Mouse (Mus musculus) brown adipose tissue, adult 24 weeks (tissue): Measurements from ENCODE around the gene Prpf19. TPM values are rescaled to one million over a fixed set of nuclear protein-coding genes. Genes with fewer than 3 reads are reported as not detected.

Experiments
- H3K27ac ChIP-seq: fragments of 200-500 bp; replicated peaks from 2 replicates; pipeline ENCODE4 v1.5.1; 2012; ENCODE audit warnings: low read depth, mild to moderate bottlenecking, low read length
- H3K4me1 ChIP-seq: fragments of 200-500 bp; 2 replicates; pipeline ENCODE4 v1.6.1; 2012; ENCODE audit warnings: low read length, mixed read lengths; ENCODE audit not compliant: control insufficient read depth, insufficient read depth, insufficient read length
- H3K4me3 ChIP-seq: fragments of 200-500 bp; 2 replicates; pipeline ENCODE4 v1.5.1; 2012; ENCODE audit warnings: low read depth, mild to moderate bottlenecking, low read length, moderate library complexity; ENCODE audit not compliant: insufficient read depth
- polyA plus RNA-seq: library from polyadenylated mRNA; stranded (reverse); fragments of >200 nt; gene quantifications from 2 replicates; pipeline ENCODE4 v1.2.4, GENCODE M21; 2012; ENCODE audit not compliant: missing spikeins, insufficient read depth, insufficient read length

The Prpf19 gene
- polyA plus RNA-seq, result 64.9 and 65.6 TPM in 2 replicates

DNA sequence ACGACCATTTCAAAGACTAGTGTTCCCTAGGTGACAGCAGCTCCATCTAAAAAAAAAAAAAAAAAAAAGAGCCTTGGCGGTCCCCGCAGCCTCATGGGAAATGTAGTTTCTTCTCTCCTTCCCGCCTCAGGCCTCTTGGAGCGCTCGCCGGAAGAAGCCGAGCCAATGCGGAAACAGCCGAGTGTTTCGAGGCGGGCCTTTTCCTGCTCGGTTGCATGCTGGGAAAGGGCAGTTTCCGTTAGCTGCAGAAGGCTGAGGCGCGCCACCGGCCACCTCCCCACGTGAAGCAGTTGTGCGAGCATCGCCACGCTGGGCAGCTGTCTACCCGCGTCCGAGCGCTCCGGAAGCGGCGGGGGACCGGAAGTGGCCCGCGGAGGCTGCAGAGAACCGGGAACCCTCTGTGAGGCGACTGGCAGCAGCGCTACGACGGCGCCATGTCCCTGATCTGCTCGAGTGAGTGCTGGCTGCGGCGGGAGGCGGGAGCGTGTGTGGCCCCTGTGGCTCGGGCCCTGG lies at the start of gene Prpf19:
TSS of gene Prpf19 (plus strand) at position 216 of the 513 bp plus-strand sequence.
- H3K4me1 ChIP-seq, result no peaks in the 10 kb centered on the region
- peak within 1 kb of the TSS; percentile 98 for H3K4me3 ChIP-seq
- H3K27ac ChIP-seq, result peak within 1 kb of the TSS; percentile 30; the same call in 1 of the 2 replicates

- Histone ChIP-seq H3K4me1 (peaks cover 6% of the 10 kb centered on the region), H3K4me3 (no peak overlapping the region), H3K27ac (no peak overlapping the region)
Observed at GRCm38 (mm10) chr19:10845454-10845853, 49.6 kb upstream of the Prpf19 start.

DNA sequence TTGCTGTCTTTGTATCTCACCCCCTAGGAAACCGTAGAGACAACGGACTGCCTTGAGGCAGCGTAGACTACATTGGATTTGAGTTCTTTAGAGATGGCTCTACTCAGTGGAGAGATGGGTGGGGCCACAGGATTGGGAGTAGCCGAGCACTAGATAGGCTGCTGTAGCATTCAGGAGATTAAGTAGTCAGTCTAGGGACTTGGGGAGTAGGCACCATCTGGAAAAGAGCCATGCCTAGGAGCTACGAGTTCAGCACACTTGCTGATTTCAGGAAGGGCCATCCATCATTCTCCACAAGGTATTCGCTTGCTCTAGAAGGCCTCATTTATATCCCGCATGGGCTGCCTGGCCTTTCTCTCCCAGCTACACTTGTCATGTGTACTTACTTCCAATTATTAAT lies 48.9 kb upstream of the Prpf19 start:
- no peak overlapping the region for H3K27ac ChIP-seq
- no peak overlapping the region for H3K4me3 ChIP-seq
- peaks cover 6% of the 10 kb centered on the region for H3K4me1 ChIP-seq

- Histone ChIP-seq H3K27ac (no peak overlapping the region), H3K4me1 (peaks cover 4% of the 10 kb centered on the region; the same call in 1 of the 2 replicates), H3K4me3 (no peak overlapping the region)
Observed at GRCm38 (mm10) chr19:10847311-10848087, 47.5 kb upstream of the Prpf19 start.

GRCm38 (mm10) chr19:10855422-10855821 lies 39.6 kb upstream of the Prpf19 start:
- Histone ChIP-seq H3K27ac (no peak overlapping the region), H3K4me1 (no peaks in the 10 kb centered on the region), H3K4me3 (no peak overlapping the region)

DNA sequence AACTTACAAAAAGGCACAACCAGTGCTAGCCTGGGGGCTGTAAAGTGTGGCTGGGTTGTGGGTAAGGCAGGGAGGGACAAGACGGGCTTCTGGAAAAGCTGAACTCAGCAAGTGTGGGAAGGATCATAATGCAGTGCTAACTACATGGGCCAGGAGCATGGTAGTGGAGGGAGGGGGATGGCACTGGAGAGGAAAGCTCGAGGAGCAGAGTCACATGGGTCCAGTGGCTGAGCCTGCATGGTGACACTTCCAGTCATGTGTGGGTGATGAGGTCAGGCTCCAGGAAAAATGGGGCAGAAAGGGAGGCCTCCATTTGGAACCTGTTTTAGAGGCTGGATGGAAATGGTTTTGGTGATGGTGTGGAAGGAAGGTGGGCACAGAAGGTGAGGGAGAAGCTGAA lies 38.5 kb upstream of the Prpf19 start:
- H3K4me1 ChIP-seq, result no peaks in the 10 kb centered on the region
- no peak overlapping the region for H3K27ac ChIP-seq
- no peak overlapping the region for H3K4me3 ChIP-seq

GRCm38 (mm10) chr19:10860072-10860497 lies 34.9 kb upstream of the Prpf19 start:
- Histone ChIP-seq H3K27ac (no peak overlapping the region), H3K4me1 (no peaks in the 10 kb centered on the region), H3K4me3 (no peak overlapping the region)

DNA sequence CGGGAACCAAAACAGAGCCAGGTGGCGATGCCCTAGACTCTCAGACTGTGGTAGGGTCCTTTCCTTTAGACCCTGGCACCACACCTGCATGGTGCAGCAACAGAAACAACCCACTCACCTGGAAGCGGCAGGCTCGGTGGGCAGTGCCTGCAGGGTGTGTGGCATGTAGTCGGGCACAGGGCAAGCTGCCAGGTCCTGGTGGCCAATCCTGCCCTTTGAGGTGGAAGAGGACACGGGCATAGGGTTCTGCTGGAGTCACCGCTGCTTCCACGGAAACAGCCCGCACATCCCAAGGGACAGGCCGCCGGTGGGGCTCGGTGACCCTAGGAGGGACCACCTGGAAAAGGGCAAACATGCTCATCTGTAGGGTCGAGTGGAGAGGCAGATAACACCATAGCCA lies 28.7 kb upstream of the Prpf19 start:
- Histone ChIP-seq H3K4me3 (no peak overlapping the region), H3K4me1 (peaks cover 4% of the 10 kb centered on the region; the same call in 1 of the 2 replicates), H3K27ac (no peak overlapping the region)

GRCm38 (mm10) chr19:10867946-10868622 lies 26.9 kb upstream of the Prpf19 start:
- Histone ChIP-seq H3K27ac (no peak overlapping the region), H3K4me3 (peak overlapping the region; percentile 76), H3K4me1 (peaks cover 4% of the 10 kb centered on the region; the same call in 1 of the 2 replicates)

DNA sequence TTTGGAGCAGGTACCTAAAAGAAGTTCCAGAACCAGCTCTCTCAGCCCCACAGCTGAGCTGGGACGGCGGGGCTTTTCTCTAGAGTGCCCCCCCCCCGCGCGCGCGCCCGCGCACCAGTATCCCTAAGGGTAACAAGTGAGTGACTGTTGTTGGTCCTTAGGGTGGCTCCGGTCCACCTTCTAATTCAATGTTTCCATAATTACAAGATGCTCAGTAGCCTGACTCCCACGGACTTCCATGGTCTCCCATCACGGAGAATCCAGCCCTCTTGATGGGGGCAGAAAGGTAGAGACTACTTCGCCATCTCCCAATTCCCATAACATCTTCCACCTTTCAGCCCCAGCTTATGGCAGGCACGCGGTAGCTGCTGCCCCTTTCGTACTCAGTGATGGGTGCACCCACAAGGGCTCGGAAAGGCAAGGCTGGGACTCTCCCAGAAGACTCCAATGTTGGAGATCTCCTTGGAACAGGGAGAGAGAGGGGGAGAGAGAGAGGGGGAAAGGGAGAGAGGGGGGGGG lies 26.3 kb upstream of the Prpf19 start:
- H3K4me3 ChIP-seq, result peak overlapping the region; percentile 76
- H3K4me1 ChIP-seq, result peaks cover 4% of the 10 kb centered on the region; the same call in 1 of the 2 replicates
- no peak overlapping the region for H3K27ac ChIP-seq

DNA sequence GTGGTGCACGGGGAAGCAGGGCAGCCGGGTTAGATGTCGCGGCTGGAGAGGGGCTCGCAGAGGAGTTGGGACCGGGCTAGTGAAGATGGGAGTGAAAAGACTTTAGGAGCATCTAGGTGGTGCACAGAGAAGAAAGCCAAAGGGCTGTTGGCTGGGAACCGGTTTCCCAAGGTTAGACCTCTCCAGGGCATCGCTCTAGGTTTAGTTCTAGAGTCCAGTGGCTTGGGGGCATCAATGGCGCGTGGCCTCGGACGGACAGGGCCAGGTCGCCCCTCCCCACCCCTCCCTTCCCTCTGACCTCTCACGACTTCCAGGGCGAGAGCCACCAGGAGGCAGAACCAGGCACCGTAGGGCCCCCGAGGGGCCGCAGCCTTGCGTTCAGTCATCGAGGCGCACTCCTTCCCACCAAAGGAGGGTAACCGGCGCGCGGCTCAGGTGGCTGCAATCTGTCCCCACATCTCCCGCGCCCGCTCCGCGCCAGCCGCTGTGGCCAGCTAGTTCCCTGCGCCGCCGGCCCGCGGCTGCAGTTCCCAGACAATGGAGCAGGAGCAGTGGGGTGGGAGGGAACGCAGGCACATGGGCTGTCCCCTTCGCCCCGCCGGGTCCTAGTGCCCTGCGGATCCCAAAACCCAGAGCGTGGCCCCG lies 25.7 kb upstream of the Prpf19 start:
- peak overlapping the region; percentile 76 for H3K4me3 ChIP-seq
- peaks cover 4% of the 10 kb centered on the region; the same call in 1 of the 2 replicates for H3K4me1 ChIP-seq
- H3K27ac ChIP-seq, result no peak overlapping the region

DNA sequence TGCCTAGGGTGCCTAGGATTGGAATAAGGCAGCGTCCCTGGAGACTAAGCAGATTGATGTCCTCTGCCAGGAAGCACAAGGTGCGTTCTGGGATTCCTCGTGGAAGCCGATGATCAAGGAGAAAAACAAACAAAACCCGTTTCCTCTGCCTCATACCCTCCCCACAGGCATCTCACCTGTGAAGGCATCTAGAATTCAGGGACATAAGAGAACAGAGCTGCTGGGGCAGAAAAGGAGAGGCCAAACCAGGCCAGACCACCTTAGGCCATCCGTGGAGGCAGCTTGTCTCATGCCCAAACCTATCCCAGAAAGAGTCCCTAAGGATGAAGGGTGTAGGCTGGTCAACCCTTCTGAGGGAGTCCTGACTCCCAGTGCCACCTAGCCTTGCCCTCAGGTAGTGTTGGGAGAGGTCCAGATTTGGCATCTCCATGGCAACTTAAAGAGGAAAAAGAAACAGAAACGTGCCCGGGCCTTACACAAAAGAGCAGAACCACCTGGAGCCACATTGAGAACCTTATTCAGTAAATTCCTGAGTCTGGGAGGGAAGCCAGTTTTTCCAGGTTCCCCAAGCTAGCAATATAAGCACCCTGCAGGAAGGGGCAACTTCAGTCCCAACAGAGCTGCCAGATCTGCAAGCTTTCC lies 25.0 kb upstream of the Prpf19 start, which contains the start of gene Tmem132a:
TSS of gene Tmem132a (minus strand) at position 55 of the 642 bp plus-strand sequence.
- Histone ChIP-seq H3K27ac (no peak within 1 kb of the TSS), H3K4me1 (peaks cover 4% of the 10 kb centered on the region; the same call in 1 of the 2 replicates), H3K4me3 (peak within 1 kb of the TSS; percentile 76)

DNA sequence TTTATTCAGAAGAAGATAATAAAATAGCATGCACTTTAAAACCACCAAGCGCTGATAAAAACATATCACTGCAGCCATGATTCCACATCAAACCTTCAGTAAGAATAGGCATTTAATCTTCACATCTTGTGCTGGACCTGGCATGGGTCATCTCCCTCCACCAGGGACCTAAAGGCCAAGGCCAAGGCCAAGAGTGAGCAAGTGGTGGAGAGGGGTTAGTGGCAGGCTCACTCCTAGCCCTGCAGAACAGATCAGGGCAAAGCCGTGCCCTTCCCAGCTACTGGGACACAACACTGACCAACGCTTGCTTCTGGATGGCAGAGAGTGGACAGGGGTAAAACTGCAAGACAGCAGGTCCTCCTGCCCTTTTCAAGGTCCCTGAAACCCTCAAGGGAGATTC lies 24.4 kb upstream of the Prpf19 start:
- H3K27ac ChIP-seq, result no peak overlapping the region
- H3K4me3 ChIP-seq, result no peak overlapping the region
- H3K4me1 ChIP-seq, result peaks cover 4% of the 10 kb centered on the region; the same call in 1 of the 2 replicates

- H3K4me3 ChIP-seq, result no peak overlapping the region
- no peak overlapping the region for H3K27ac ChIP-seq
- H3K4me1 ChIP-seq, result peaks cover 4% of the 10 kb centered on the region; the same call in 1 of the 2 replicates
Observed at GRCm38 (mm10) chr19:10871328-10871961, 23.6 kb upstream of the Prpf19 start.
